Mouse (Mus musculus): ENCODE data around the gene Eps8l3. TPM values are rescaled to one million over a fixed set of nuclear protein-coding genes. Genes with fewer than 3 reads are reported as not detected.

The Eps8l3 gene
- polyA plus RNA-seq (2012) = 0.02 TPM in 1 of 2 replicates, not detected in the other

GRCm38 (mm10) chr3:107877005-107877404 lies at the start of gene Eps8l3:
Gene Eps8l3 (plus strand): TSS chr3:107877229.

GRCm38 (mm10) chr3:107895720-107896569 lies 18.9 kb downstream of the Eps8l3 start, which contains the start of gene Gstm5:
Gene Gstm5 (plus strand): TSS chr3:107895821.

GRCm38 (mm10) chr3:107931670-107932069 lies 54.6 kb downstream of the Eps8l3 start, which contains the start of gene Gstm7:
Gene Gstm7 (minus strand): TSS chr3:107931817.

Other genes with a start within 250 kb of the Eps8l3 start
- gene Gm10961, start 245.9 kb upstream of the Eps8l3 start, polyA plus RNA-seq (2012) = not detected in 2 replicates
- 20.1 and 20.8 TPM in 2 replicates for gene Strip1, start 245.5 kb upstream of the Eps8l3 start, polyA plus RNA-seq (2012)
- gene Ahcyl1, start 180.7 kb upstream of the Eps8l3 start, polyA plus RNA-seq (2012) = 11.1 and 13.2 TPM in 2 replicates
- gene Csf1, start 116.8 kb upstream of the Eps8l3 start, polyA plus RNA-seq (2012) = 9.2 and 9.7 TPM in 2 replicates
- 2.8 and 4.2 TPM in 2 replicates for gene Gstm5, start 18.6 kb downstream of the Eps8l3 start, polyA plus RNA-seq (2012)
- 0.64 and 0.97 TPM in 2 replicates for gene Gstm7, start 54.6 kb downstream of the Eps8l3 start, polyA plus RNA-seq (2012)
- gene Gstm6, start 66.5 kb downstream of the Eps8l3 start, polyA plus RNA-seq (2012) = not detected in 2 replicates
- gene Gstm3, start 92.1 kb downstream of the Eps8l3 start, polyA plus RNA-seq (2012) = not detected in 2 replicates
- gene Gstm2, start 109.2 kb downstream of the Eps8l3 start, polyA plus RNA-seq (2012) = 0.16 and 0.23 TPM in 2 replicates
- gene Gstm1, start 140.7 kb downstream of the Eps8l3 start, polyA plus RNA-seq (2012) = 1,063 and 2,187 TPM in 2 replicates
- 2.9 and 4.4 TPM in 2 replicates for gene Gstm4, start 167.7 kb downstream of the Eps8l3 start, polyA plus RNA-seq (2012)
- gene Ampd2, start 209.4 kb downstream of the Eps8l3 start, polyA plus RNA-seq (2012) = 238 and 248 TPM in 2 replicates
- 0.36 and 1.00 TPM in 2 replicates for gene Gnat2, start 215.6 kb downstream of the Eps8l3 start, polyA plus RNA-seq (2012)